Mouse (Mus musculus): Measurements from ENCODE around the gene Rufy2. TPM values are rescaled to one million over a fixed set of nuclear protein-coding genes. Genes with fewer than 3 reads are reported as not detected.

The Rufy2 gene
- total RNA-seq, 2 experiments from 2014 or later: 1.8 to 15.9 TPM

DNA sequence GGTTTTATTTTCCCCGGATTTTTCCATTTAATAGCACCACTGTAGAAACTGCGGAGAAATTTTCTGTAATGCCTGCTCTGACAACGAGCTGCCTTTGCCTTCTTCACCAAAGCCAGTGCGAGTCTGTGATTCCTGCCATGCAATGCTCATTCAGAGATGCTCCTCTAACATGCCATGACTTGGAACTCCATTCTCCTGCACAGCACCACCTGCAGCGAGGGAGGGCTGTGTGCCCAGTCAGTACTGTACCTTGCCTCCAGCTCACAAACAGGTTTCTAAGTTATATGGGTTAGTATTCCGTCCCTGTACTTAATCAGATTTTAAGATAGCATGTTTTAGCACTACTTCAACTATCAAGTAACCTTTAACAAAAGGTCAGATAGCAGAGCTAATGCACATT, 31.5 kb downstream of the Rufy2 start:
- no peak for ATAC-seq (replicated peaks; ENCODE audit: low FRiP score, low TSS enrichment, poor library complexity, severe bottlenecking)

GRCm38 (mm10) chr10:63013476-63013875, 33.5 kb downstream of the Rufy2 start:
- ATAC-seq (replicated peaks; ENCODE audit: low FRiP score, low TSS enrichment, poor library complexity, severe bottlenecking): peak; percentile 83

DNA sequence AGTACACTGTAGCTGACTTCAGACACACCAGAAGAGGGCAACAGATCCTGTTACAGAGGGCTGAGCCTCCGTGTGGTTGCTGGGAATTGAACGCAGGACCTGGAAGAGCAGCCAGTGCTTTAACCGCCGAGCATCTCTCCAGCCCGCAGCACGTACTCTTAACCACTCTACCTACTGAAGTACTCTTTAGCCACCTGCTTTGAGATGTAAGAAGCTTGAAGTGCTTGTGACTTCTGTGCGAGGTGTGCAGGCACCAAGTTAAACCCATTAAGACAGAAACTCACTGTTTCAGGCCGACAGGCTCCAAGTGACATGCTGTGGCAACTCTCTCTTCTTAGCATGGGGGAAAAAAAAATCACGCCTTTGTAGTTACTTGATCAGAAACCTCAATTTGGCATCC, 34.1 kb downstream of the Rufy2 start:
- ATAC-seq (replicated peaks; ENCODE audit: low FRiP score, low TSS enrichment, poor library complexity, severe bottlenecking): no peak

DNA sequence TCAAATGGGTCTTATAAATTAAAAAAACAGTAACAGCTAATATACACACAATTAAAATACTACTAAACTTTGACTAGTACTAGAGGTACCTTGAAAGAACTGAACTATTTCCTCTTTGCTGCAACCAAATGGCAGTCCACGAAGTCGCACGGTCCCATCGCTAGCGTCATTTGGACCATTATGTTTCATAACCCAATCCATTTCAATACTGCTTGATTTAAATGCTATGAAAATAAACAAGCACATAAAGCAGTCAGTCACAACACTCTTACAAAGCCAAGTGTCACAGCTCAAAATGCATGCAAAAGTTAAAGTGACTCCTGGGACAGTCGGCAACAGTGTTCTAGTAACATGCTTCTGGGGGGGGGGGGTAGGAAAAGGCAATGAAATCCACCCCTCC, 39.3 kb downstream of the Rufy2 start:
- ATAC-seq (replicated peaks; ENCODE audit: low FRiP score, low TSS enrichment, poor library complexity, severe bottlenecking): no peak

DNA sequence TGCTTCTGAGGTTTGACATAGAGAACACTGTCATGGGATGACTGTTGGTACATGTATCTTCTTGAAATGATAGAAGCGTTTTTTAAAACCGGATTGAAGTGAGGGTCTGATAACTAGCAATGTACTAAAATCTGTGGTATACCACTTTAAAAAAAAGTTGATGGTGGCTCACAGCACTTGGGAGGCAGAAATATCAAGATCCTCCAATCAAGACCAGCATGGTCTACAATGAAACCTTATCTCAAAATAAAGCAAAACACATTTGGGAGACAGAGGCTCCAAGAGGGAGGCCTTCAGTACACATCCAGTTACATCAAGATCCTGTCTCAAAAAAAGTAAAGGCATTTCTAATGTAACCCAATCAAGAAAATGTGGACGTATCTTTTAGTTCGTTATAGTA, 41.7 kb downstream of the Rufy2 start:
- peak; percentile 43 for ATAC-seq (replicated peaks; ENCODE audit: low FRiP score, low TSS enrichment, poor library complexity, severe bottlenecking)

DNA sequence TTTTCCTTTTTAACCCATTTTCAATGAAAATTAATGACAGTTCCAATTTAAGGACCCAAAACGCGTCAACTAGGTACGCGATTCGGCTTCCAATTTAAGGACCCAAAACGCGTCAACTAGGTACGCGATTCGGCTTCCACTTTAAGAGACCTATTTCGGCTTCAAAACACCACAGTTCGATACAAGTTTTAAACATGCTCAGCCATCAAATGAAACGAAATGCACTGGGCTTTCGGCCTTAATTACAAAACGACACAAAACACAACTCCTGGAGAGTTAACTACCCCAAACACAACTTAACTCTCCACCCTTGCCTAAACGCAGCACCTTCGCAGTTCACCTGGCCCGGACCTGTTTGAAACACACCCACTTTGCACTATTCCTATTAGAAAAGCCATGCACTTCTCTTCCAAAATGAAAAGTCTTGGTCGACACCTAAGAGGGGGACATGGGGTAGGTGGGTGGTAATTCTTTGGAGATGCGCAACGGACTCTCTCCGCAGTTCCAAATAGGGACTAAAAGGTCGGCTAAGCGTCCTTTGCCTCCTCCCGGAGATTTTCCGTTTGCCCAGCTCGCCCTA, 42.6 kb downstream of the Rufy2 start:
- no peak for ATAC-seq (replicated peaks; ENCODE audit: low FRiP score, low TSS enrichment, poor library complexity, severe bottlenecking)

DNA sequence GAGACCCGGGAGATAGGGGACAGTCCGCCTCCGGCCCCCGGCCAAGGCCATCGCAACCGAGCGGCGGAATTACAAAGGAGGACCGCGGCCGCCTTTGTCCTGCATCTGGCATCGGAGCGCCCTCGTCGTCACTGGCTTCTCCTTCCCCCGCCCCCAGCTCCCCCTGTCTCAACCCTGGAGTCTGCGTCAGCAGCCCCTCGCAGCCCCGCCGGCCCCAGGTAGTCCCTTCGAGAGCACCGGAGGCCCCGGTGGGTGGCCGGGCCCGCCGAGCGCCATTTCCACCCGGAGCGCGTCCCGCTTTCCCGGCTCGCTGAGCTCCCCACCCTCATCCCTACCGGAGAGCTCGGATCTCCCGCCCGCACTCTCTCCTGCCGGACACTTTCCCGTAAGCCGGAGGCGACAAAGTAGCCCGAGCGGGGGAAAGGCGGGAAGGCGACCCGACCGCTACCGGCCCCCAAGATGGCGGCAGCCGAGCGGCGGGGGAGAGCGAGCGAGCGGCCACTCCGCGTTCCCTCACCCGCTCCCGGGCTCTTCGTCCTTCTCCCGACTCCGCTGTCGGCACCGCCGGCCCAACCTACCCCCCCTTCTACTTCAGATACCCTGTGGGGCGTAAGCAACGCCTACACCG, 43.2 kb downstream of the Rufy2 start:
- ATAC-seq (replicated peaks; ENCODE audit: low FRiP score, low TSS enrichment, poor library complexity, severe bottlenecking): no peak

GRCm38 (mm10) chr10:63023749-63024579, 43.9 kb downstream of the Rufy2 start, which contains the start of the genes Hnrnph3 and Pbld2:
Hnrnph3 (minus strand) TSS chr10:63024217.
Pbld2 (plus strand) TSS chr10:63024315.
- ATAC-seq (replicated peaks; ENCODE audit: low FRiP score, low TSS enrichment, poor library complexity, severe bottlenecking): peak; percentile 89

DNA sequence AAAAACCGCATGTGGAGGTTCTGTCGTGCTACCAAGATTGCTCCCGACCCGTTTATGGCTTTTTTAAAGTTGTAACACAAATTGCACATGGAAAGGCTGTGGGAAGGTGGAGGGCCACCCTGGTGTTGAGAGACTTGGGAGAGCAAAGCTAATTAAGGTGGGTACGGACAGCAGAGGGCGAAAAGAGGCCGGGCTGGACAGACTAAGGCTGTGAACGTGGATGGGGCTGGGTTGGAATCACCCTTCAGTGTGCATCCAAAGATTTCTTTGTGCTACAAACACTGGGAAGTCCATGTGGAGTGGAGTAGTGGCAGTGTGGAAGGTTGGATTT, 44.5 kb downstream of the Rufy2 start:
- ATAC-seq (replicated peaks; ENCODE audit: low FRiP score, low TSS enrichment, poor library complexity, severe bottlenecking): no peak; the same call in 1 of the 2 replicates

GRCm38 (mm10) chr10:63025016-63025415, 45.0 kb downstream of the Rufy2 start:
- no peak for ATAC-seq (replicated peaks; ENCODE audit: low FRiP score, low TSS enrichment, poor library complexity, severe bottlenecking)

DNA sequence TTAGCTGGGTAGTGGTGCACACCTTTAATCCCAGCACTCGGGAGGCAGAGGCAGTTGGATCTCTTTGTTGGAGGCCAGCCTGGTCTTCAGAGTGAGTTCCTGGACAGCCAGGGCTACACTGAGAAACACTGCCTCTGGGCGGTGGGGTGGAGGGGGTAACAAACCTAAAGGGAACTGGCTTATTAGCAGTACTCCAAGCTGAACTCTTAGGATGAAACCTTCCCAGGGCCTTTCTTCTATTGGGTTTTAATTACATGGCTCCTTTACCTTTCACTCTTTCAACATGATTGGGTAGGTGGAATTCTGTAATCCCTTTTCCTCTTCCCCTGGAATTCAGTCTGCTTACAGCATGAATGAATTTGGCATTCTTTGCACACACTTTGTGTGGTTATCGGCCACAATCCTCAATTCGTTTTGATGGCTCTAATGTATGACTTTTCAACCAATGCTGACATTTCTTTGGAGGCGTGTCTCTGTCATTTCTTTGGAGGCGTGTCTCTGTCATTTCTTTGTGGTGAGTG, 45.5 kb downstream of the Rufy2 start:
- no peak for ATAC-seq (replicated peaks; ENCODE audit: low FRiP score, low TSS enrichment, poor library complexity, severe bottlenecking)

- no peak for ATAC-seq (replicated peaks; ENCODE audit: low FRiP score, low TSS enrichment, poor library complexity, severe bottlenecking)
Measured at GRCm38 (mm10) chr10:63026156-63026794, 46.3 kb downstream of the Rufy2 start.

GRCm38 (mm10) chr10:63026795-63027160, 46.8 kb downstream of the Rufy2 start:
- ATAC-seq (replicated peaks; ENCODE audit: low FRiP score, low TSS enrichment, poor library complexity, severe bottlenecking): no peak

DNA sequence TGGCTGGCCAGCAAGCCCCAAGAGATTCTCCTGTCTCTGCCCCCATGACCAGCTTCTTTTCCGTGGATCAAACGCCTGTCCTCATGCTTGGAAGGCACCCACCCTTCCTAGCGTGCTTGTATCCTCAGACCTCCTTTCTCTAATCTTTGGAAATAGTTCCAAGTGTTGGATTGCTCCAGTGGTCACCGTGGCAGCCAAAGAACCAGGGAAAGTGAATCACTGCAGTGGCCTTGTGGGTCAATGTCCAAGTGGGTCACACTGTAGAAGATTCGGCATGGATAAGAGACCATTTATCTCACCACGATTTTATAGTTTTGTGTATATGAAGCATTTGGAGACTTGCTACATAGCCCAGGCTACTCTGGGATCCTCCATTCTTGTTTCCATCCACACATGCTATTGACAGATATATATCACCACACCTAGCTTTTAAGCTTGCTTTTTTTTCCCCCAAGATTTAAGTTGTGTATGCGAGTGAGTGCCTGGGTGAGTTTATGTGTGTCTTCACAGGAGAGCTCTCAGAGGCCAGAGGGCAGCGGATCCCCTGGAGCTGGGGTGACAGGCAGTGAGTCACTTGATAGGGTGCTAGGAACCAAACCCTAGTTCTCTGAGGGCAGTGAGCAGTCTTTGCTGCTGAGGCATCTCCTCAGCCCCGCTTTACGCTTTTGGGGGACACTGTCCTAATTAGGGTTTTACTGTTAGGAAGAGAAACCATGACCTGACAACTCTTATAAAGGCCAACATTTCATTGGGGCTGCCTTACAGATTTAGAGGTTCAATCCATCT, 47.5 kb downstream of the Rufy2 start:
- no peak for ATAC-seq (replicated peaks; ENCODE audit: low FRiP score, low TSS enrichment, poor library complexity, severe bottlenecking)

DNA sequence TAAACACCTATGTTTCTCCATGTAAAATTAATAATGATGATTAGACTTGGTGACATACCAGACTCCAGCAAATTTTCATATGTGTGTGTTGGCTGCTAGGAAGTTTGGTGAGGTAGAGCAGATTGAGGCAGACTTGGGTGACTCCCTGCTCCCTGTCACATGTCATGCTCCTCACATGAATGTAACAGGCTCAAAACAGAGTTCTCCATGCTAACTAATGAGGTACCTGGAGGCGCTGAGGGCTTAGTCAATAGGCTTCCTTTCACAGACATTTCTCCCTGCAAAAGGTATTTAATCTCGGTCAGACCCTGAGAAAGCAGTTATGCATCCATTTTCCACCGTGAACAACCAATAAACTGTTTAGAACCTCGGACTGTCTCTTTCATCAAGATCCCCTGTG, 48.4 kb downstream of the Rufy2 start:
- no peak for ATAC-seq (replicated peaks; ENCODE audit: low FRiP score, low TSS enrichment, poor library complexity, severe bottlenecking)

- no peak for ATAC-seq (replicated peaks; ENCODE audit: low FRiP score, low TSS enrichment, poor library complexity, severe bottlenecking)
Measured at GRCm38 (mm10) chr10:63032267-63032666, 52.2 kb downstream of the Rufy2 start.

DNA sequence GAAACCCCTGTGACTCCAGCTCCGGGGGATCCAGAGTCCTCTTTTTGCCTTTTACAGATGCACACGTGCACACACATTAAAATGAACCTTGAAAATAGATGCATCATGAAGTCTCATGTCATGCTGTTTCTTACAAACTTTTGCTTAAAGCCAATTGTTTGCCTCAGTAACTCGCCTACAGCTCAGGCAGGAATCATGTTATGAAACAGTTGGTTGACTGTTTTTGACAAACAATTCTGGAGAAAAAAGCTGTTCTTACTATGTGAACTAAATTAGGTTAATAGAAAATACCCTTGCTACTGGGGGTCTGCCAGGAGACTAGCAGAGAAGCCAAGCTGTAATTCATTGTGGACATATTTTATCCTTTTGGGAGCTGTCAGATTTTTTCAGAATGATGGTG, 52.9 kb downstream of the Rufy2 start:
- ATAC-seq (replicated peaks; ENCODE audit: low FRiP score, low TSS enrichment, poor library complexity, severe bottlenecking): no peak

DNA sequence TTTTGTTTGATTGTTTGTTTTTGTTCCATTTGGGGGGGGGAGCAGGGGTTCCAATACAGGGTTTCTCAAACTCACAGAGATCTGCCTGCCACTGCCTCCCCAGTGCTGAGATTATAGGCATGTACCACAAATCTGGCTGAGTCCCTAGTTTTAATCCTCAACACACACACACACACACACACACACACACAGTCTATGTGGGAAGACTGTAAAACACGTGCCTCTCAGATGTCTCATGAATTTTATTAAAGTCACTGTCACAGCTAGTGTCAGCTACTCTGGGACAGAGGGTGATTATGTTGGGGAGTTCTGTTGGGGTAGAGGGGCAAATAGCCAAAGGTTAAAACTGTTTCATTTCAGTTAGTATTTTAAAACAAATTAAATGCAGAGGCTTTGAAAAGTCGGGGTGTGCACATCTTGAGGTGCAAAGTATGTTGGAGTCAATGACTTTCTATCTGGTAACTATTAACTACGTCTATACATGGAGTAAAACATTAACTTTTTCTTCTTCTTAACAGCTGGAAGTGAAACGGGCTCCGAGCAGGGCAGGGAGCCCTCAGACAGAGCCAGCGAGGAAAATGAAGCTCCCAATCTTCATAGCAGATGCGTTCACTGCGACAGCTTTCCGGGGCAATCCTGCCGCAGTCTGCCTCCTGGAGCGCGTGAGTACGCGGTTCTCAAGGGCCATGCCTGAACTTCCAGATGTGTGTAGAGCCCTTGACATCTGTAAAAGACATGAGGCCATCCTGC, 58.7 kb downstream of the Rufy2 start:
- ATAC-seq (replicated peaks; ENCODE audit: low FRiP score, low TSS enrichment, poor library complexity, severe bottlenecking): no peak

Data from megakaryocyte-erythroid progenitor cell, adult 5-6 weeks (primary cell).